Mouse (Mus musculus) adrenal gland, postnatal 14 days (tissue): ENCODE results near the gene Txlnb. TPM values are rescaled to one million over a fixed set of nuclear protein-coding genes. Genes with fewer than 3 reads are reported as not detected.
"Not testable (repeated sequence)": the region's sequence is repeated elsewhere in the genome, so short reads cannot be mapped to it uniquely, and the experiment has no call there.

Experiments
- DNase-seq: peaks from one replicate; pipeline ENCODE4 v3.0.0; 2021; ENCODE audit warnings: mixed read lengths
- long read RNA-seq, 2 experiments: library from polyadenylated mRNA; stranded (forward); transcript quantifications; one replicate each; pipeline ENCODE4 v2.0.0; 2021
- total RNA-seq: library from RNA; stranded (reverse); gene quantifications from 2 replicates; pipeline ENCODE4 v1.2.3, GENCODE M21; 2021

Txlnb gene
- 0.86 and 1.1 TPM in 2 replicates for total RNA-seq
- long read RNA-seq, experiment 1, result 0 reads
- long read RNA-seq, experiment 2, partial matches to known transcripts, result 0 of 1 reads
- long read RNA-seq, experiment 2, other reads (novel, unspliced or antisense), result 1 of 1 reads

DNA sequence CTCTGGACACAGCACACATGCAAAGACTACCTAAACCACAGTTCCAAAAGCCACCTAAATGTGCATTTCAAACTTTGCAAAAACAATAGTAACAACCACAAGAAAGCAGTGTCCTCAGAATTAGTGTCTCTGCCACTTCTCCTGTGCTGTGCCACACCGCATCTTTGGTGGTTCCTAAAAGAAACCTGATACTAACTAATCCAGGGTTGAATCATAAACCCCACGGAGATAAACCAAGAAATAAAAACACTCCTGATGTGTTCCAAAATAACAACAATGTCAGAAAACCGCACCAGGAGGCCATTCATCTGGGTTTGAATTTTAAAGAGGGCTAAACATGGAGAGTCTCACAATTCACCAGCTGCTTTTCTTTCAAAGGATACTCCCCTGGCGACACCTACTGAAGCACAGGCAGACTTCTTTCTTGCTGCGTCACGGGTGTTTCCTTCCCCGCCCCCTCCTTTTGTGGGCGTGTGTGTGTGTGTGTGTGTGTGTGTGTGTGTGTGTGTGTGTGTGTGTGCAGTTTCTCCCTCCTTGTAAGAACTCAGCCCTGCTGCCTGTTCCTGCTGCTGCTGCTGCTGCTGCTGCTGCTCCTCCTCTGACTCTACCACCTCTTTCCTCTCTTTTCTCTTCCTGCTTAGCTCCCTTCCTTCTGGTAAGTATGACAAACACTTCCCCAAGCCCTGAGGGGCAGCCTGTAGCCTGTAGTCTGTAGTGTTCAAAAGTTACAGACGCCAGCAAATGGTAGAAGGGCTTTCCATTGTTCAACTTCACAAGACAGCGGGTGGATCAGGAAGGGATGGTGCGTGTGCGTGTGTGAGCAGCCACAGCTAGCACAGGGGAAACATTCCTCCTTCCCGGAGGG lies at the start of gene Txlnb:
Gene Txlnb (plus strand): TSS at position 460 of the 865 bp plus-strand sequence.
- peak; percentile 63 for DNase-seq

DNA sequence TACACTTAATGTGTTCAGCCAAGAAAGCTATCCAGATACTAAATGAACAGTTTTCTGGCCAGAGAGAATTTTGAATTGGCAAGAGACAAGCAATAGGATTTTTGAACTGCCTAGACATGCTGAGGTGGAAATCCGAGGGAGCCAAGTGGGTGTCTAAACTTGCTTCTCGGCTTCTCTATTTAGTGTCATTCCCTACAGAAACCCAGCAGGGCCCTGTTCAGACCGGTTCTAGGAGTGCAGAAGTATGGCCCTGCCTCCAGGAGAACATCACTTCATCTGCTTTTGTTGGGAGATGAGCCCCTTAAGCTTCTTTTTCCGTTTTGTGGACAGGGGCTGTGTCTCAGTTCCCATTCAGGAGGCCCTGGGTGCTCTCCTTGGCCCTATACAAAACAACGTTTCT lies 43.5 kb upstream of the Txlnb start:
- DNase-seq, result no peak

- DNase-seq, result no peak
Measured at GRCm38 (mm10) chr10:17759772-17760171, 36.3 kb upstream of the Txlnb start.

DNA sequence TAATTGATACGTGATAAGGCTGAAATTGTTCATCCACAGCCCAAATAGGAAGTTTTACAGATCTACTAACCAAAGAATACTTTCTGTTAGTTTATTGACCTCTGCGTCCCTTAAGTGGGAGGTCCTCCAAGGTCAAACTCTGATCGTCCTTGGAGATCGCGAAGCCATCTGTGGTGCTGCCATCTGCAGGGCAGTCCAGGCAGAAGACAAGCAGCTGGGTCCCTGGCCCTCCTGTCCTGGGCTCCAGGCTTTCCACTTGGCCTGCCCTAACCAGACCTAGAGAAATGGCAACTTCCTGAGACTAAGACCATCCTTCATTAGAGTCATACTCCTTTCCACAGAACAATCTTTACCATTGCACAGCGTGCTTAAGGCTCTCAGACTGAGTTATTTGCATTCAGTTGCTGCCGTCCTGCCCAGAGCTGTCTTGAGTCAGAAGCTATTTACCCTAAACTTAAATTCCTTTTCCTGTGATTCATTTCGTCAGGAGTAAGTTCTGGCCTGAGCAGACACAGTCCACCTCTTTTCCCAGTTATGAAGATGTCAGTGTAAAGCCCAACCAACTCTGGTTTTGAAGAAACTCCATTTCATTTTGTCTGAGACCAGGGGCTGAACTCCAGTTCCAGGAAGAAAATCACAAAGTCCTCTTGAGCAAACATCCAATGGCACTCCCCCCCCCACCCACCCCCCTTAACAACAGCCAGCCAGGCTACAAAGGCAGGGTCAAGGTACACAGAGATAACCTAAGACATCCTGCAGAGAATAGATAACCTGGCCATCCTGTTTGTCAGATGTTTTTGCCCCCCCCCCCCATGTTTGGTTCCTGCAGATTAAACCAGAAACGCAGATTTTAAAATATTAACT lies 35.0 kb upstream of the Txlnb start:
- DNase-seq, result peak; percentile 11

DNA sequence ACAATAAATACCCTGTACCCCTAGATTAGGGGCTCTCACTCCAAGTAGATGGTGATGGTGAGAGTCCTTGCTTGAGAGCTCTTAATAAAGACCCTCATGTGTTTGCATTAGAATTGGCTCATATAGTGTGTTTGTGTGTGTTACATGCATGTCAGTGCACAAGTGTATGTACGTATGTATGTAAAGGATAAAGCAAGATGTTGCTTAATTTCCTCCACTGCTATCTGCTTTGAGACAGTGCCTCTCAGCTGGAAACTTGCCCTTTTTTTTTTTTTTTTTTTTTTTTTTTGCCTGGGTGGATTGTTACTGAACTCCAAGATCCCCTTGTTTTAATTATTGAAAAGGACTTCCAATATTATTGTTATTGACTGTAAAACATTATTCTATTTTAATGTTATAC lies 34.4 kb upstream of the Txlnb start:
- no peak for DNase-seq

DNA sequence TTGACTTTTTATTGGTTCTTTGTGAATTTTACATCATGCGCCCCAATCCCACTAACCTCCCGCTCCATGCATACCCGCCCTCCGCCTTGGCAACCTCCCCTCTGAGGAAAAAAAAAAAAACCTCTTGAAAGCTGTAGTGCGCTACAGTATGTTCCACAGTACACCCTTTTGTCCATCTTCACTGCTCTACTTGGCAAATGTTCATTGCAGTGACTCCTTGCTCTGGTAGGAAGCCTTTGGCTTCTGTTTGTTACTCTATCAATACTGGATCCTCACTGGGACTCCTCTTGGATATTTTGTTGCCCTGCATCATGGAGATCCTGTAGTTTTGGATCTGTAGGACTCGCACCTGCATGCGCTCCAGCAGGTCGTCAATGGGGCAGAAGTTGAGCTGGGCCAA lies 33.1 kb upstream of the Txlnb start:
- DNase-seq, result no peak

DNA sequence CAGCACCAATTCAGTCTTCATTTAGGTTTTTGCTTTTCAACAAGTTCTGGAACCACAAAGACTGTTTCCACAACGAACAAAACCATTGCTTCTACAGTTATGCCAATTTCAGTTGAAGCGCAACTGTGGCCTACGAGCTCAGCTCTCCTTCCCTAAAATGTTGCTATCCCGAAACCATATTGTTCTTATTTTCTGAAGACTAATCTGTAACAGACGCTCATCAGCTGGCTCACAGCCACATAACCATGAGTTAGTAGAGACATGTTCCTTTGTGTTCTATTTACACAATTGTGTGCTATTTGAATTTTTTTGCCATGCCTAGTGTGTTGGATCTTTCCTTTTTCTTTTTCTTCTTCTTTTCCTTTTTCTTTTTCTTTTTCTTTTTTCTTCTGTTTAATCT lies 26.2 kb upstream of the Txlnb start:
- no peak for DNase-seq

GRCm38 (mm10) chr10:17772364-17772763 lies 23.7 kb upstream of the Txlnb start:
- DNase-seq, result no peak

DNA sequence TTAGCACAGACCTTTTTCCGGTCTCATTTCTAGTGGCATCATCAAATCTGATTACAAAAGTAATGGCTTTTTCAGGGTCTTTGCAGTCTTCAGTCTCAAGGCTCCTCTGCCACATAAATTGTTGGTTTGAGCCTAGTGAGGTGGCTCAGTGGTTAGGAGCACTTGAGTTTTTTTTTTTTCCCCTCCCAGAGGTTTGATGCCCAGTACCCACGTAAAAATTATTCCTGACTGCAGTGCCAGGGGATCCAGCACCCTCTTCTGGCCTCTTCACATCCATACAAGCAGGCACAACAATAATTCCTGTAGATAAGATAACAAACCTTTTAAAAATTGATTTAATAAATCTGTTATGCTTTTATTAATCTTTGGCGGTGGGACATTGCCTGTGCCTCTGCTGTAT lies 21.7 kb upstream of the Txlnb start:
- DNase-seq, result no peak

GRCm38 (mm10) chr10:17775079-17775478 lies 20.9 kb upstream of the Txlnb start:
- no peak for DNase-seq

- not testable (repeated sequence) for DNase-seq
Measured at GRCm38 (mm10) chr10:17776684-17777083, 19.3 kb upstream of the Txlnb start.

DNA sequence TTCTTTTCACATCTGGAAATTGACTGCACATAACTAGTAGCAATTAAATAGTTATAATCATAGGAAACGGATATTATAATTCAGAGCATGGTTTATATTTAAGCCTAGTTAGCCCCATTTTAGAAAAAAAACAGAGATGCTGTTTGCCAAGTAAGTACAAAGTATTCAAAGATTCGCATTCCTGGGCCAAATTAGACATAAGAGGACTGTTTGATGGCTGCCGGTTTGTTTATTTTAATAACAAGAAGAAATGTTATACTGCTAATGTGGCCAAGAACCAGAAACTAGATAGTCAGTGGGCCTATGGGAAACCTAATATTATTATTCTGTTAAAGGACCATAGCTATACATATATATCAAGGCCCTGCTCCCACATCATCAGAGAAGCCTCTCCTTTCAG lies 9.3 kb upstream of the Txlnb start:
- no peak for DNase-seq

DNA sequence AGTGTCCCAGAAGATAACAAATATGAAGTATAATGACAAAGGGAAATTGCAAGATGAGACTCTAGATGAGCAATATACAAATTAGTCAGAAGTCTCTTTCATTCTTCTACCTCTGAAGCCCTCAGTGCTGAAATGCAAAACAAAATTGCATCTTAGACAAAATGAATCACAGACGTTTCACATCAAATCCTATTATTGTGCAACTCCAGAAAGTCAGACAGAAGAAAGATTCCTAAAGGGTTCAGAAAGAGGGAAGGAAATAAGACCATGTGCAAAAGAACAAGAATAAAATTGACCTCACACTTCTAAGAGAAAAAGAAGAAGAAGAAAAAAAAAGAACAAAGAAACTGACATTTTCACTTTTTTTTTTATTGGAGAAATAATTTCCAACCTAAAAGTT lies 8.1 kb upstream of the Txlnb start:
- DNase-seq, result no peak

DNA sequence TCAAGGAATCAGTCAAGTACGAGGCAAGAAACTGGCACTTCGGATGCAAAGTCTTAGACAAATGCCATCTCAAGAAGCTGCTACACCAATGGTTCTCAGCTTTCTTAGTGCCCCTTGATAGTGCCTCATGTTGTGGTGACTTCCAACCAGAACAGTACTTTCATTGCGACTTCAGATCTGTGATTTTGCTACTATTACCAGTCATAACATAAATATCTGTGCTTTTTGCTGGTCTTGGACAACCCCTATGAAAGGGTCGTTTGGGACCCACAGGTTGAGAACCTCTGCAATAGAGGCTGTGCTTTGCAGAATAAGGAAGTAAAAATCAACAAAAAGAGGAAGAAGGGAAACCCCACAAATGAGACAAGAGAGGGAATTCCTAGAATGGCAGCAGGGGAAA lies 7.7 kb upstream of the Txlnb start:
- DNase-seq, result no peak

GRCm38 (mm10) chr10:17793926-17794325 lies 2.1 kb upstream of the Txlnb start:
- DNase-seq, result peak; percentile 58

- no peak for DNase-seq
Measured at GRCm38 (mm10) chr10:17794443-17794842, 1.6 kb upstream of the Txlnb start.

DNA sequence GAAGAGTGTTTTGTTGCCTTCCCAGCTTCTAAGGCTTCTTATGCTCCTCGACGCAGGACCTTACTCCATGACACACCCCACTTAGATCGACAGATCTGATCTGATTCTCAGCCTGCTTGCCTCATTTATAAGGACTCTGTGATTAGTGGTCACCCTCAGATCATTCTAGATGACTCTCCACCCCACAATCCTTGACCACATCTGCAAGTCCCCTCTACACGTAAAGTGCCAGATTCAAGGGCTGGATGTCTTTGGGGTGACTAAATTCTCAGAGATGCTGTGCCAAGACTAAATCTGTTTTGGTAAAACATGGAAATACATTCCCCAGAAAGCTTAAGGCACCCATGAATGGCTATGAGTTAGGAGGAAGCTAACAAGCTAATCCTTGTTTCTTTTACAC lies 799 bp upstream of the Txlnb start:
- no peak for DNase-seq

DNA sequence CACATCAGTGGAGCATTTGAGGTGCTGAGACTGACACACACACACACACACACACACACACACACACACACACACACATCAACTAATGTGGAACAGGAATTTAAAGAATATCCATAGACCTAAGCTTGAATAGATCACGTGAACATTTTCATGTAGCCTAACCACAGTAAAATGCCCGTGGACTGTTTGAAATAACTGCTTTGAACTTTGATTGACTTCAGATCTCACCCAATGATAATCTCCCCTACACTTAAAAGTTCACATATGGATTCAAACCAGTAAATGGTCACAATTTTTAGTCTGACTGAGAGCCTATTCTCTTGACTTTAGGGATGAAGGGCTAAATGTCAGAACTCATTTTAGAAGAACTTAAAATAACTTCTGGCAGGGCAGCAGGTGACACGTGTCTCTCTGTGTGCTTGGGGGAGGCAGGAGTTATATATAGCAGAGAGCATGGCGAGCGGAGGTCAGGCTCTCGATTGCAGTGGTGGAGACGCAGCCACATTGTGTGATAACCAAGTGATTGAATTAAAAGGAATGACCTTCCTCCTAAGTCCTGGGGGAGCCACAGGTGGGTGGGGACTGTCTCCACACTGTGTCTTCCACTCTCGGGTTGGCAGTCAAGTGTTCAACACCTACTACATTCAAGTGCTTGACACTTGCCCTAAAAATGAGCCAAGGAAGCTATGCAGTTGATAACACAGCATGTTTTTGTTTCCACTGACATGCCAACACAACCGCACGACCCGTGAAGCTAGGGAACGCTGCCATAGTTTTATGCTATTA lies 1.0 kb downstream of the Txlnb start:
- DNase-seq, result no peak

GRCm38 (mm10) chr10:17797681-17798080 lies 1.7 kb downstream of the Txlnb start:
- DNase-seq, result no peak

- DNase-seq, result no peak
Measured at GRCm38 (mm10) chr10:17801788-17802187, 5.8 kb downstream of the Txlnb start.

GRCm38 (mm10) chr10:17808526-17808925 lies 12.5 kb downstream of the Txlnb start:
- DNase-seq, result no peak

DNA sequence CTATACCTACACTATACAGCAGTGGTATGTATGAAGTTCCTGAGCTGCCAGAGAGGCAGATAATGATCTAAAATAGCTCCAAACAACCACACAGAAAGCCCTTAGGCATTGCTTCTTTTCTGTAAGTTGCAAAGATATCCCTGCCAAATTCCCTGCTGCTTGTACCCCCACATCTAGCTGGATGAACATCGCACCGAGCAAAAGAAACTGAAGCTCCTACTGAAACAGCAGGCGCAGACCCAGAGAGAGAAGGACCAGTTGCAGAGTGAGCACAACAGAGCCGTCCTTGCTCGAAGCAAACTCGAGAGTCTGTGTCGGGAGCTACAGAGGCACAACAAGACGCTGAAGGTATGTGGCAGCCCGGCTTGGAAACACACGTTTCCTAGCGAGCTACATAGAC lies 19.0 kb downstream of the Txlnb start:
- DNase-seq, result no peak
